Mouse (Mus musculus) liver, postnatal 0 days (tissue): ENCODE data around the gene Tmem189.

Source experiments
- CTCF ChIP-seq: sonication (generic); IDR thresholded peaks from 2 replicates; pipeline ENCODE4 v1.5.1; 2016; ENCODE audit warnings: antibody characterized with exemption, low read depth
- EP300 ChIP-seq: IDR thresholded peaks from 2 replicates; pipeline ENCODE4 v1.6.1; 2016; ENCODE audit warnings: antibody characterized with exemption, low read depth, mild to moderate bottlenecking

DNA sequence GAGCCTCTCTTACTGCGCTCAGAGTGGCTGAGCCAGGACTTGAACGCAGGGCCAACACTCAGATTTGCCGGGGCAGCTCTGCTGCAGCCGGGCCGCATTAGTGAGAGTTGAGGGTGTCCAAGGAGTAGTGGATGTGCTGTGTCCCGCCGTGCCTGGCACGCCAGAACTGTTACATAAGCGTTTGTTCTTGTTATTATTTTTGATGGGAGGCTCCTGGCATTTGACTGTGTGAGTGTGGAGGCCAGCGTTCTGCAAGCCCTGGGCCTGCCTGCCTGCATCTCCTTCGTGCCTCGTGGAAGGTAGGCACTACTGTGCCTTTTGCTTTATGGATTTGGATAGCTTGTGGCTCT is 1.3 kb upstream of the Tmem189 start:
- no peak for TF ChIP-seq CTCF
- no peak for TF ChIP-seq EP300
